Mouse (Mus musculus): ENCODE measurements around the gene Tpcn1. TPM values are rescaled to one million over a fixed set of nuclear protein-coding genes. Genes with fewer than 3 reads are reported as not detected.
A peak's percentile ranks its signal among the peaks of the same experiment; 100 is the strongest.

Gene Tpcn1
- 10 to 100 TPM; 47.6 to 50.9 TPM for total RNA-seq (2021)
- long read RNA-seq, experiment 1, full-length matches to known transcripts: 1 of 5 reads
- long read RNA-seq, experiment 1, partial matches to known transcripts: 1 of 5 reads
- long read RNA-seq, experiment 1, other reads (novel, unspliced or antisense): 3 of 5 reads
- long read RNA-seq, experiment 2, full-length matches to known transcripts: 3 of 6 reads
- long read RNA-seq, experiment 2, partial matches to known transcripts: 1 of 6 reads
- long read RNA-seq, experiment 2, other reads (novel, unspliced or antisense): 2 of 6 reads

GRCm38 (mm10) chr5:120588569-120589094 lies at the start of gene Tpcn1, which contains the start of gene Iqcd:
Gene Tpcn1 (minus strand): TSS chr5:120588673.
Gene Iqcd (plus strand): TSS chr5:120589016.
- intact Hi-C loops (cut with DNase I; ENCODE audit: low total_unique reads): no loop called here
- peak; percentile 100 for DNase-seq

- intact Hi-C loops (cut with DNase I; ENCODE audit: low total_unique reads): no loop called here
- no peak for DNase-seq
These were observed 47.2 kb upstream of the Tpcn1 start for GRCm38 (mm10) chr5:120635633-120636032.

- no peak for DNase-seq
These were observed 46.4 kb upstream of the Tpcn1 start for GRCm38 (mm10) chr5:120634860-120635259.

GRCm38 (mm10) chr5:120634131-120634530 lies 45.7 kb upstream of the Tpcn1 start, which contains the start of gene Cfap73:
Gene Cfap73 (minus strand): TSS chr5:120634235.
- intact Hi-C loops (cut with DNase I; ENCODE audit: low total_unique reads): no loop called here
- no peak for DNase-seq

More at GRCm38 (mm10) chr5:120634860-120635259, 46.4 kb upstream of the Tpcn1 start:
- intact Hi-C loops (cut with DNase I; ENCODE audit: low total_unique reads): no loop called here

- no peak for DNase-seq
- intact Hi-C loops (cut with DNase I; ENCODE audit: low total_unique reads): no loop called here
These were observed 43.4 kb upstream of the Tpcn1 start for GRCm38 (mm10) chr5:120631892-120632291.

GRCm38 (mm10) chr5:120631128-120631527 lies 42.7 kb upstream of the Tpcn1 start:
- intact Hi-C loops (cut with DNase I; ENCODE audit: low total_unique reads): no loop called here
- no peak for DNase-seq

- intact Hi-C loops (cut with DNase I; ENCODE audit: low total_unique reads): no loop called here
- DNase-seq: no peak
These were observed 40.2 kb upstream of the Tpcn1 start for GRCm38 (mm10) chr5:120628624-120629023.

GRCm38 (mm10) chr5:120627515-120628300 lies 39.2 kb upstream of the Tpcn1 start:
- intact Hi-C loops (cut with DNase I; ENCODE audit: low total_unique reads): no loop called here
- DNase-seq: no peak

- intact Hi-C loops (cut with DNase I; ENCODE audit: low total_unique reads): no loop called here
These were observed 37.9 kb upstream of the Tpcn1 start for GRCm38 (mm10) chr5:120626399-120626798.

GRCm38 (mm10) chr5:120624427-120624826 lies 36.0 kb upstream of the Tpcn1 start:
- no peak for DNase-seq
- intact Hi-C loops (cut with DNase I; ENCODE audit: low total_unique reads): no loop called here

More at GRCm38 (mm10) chr5:120626399-120626798, 37.9 kb upstream of the Tpcn1 start:
- no peak for DNase-seq

GRCm38 (mm10) chr5:120622198-120622851 lies 33.9 kb upstream of the Tpcn1 start:
- no peak for DNase-seq
- intact Hi-C loops (cut with DNase I; ENCODE audit: low total_unique reads): no loop called here

GRCm38 (mm10) chr5:120621846-120622197 lies 33.3 kb upstream of the Tpcn1 start:
- DNase-seq: no peak
- intact Hi-C loops (cut with DNase I; ENCODE audit: low total_unique reads): loop anchor here (2.0 kb wide), 1 partner anchor 55 kb away; no protein-coding TSS in a partner anchor

GRCm38 (mm10) chr5:120621078-120621765 lies 32.7 kb upstream of the Tpcn1 start:
- no peak for DNase-seq
- intact Hi-C loops (cut with DNase I; ENCODE audit: low total_unique reads): loop anchor here (2.0 kb wide), 1 partner anchor 56 kb away; no protein-coding TSS in a partner anchor

GRCm38 (mm10) chr5:120620375-120621077 lies 32.1 kb upstream of the Tpcn1 start:
- intact Hi-C loops (cut with DNase I; ENCODE audit: low total_unique reads): loop anchor here (2.0 kb wide), 1 partner anchor 56 kb away; no protein-coding TSS in a partner anchor
- DNase-seq: peak; percentile 78

- intact Hi-C loops (cut with DNase I; ENCODE audit: low total_unique reads): no loop called here
- DNase-seq: no peak
These were observed 30.7 kb upstream of the Tpcn1 start for GRCm38 (mm10) chr5:120619201-120619600.

- intact Hi-C loops (cut with DNase I; ENCODE audit: low total_unique reads): no loop called here
- no peak for DNase-seq
These were observed 30.3 kb upstream of the Tpcn1 start for GRCm38 (mm10) chr5:120618778-120619177.

- DNase-seq: no peak
- intact Hi-C loops (cut with DNase I; ENCODE audit: low total_unique reads): no loop called here
These were observed 27.4 kb upstream of the Tpcn1 start for GRCm38 (mm10) chr5:120615903-120616302.

GRCm38 (mm10) chr5:120612822-120613604 lies 24.5 kb upstream of the Tpcn1 start:
- peak; percentile 100 for DNase-seq
- intact Hi-C loops (cut with DNase I; ENCODE audit: low total_unique reads): no loop called here
